Mouse (Mus musculus) testis, postnatal 10 days (tissue): ENCODE data around the gene Twist2.

ENCODE experiments used
- DNase-seq: peaks from one replicate; pipeline ENCODE4 v3.0.0; 2021; ENCODE audit warnings: low spot score

The Twist2 gene

DNA sequence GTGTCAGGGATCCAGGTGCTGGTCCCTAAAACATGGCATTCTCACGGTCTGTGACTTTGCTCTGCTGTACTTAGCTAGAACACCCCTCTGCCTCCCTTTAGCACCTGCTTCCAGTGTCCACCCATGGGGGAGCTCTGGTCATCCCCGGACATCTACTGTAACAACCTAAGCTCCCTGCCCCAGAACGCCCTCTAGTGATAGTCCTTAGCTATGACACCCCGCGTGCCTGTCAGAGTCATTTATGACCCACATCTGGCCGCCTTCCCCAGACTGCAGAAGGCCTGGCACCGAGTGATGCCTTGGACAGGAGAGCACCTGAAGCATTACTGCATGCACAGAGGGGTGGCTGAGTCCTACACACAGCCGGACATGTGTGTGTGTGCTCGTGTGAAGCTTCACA is 18.0 kb downstream of the Twist2 start:
- peak; percentile 59 for DNase-seq

DNA sequence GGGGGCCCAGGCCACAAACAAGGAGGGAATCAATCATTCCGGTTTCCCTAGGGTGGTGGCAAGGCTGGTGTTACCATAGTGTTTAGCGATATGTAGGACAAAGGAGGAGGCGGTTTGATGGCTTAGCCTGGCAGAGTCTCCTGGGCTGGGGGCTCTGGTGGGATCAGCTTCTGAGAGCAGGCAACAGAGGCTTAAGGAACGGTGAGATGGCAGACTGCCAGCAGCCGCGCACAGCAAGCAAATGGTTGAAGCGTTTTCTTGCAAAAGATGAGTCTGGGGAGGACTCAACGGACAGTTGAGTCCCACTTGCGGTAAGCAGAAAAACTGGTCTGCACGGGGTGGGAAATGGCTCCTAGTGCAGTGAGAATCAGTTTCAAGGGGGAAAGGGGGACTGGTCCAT is 19.3 kb downstream of the Twist2 start:
- no peak for DNase-seq

GRCm38 (mm10) chr1:91822316-91822824 is 21.1 kb downstream of the Twist2 start:
- DNase-seq = no peak

GRCm38 (mm10) chr1:91823530-91823929 is 22.3 kb downstream of the Twist2 start:
- DNase-seq = no peak

DNA sequence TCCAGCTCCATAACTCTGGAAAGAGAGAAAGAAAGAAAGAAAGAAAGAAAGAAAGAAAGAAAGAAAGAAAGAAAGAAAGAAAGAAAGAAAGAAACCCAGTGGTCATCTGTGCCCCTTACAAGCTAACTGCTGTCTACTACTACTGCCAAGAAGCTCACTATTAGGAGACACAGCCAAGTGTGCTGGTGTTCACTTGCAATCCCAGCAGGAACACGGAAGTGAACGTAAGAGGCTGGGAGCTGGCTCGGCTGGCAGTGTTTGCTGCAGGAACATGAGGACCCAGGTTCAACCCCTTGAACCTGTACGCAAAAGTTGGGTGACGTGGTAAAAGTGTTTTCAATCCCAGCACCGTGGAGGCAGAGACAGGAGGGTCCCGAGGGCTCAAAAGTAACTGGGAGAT is 22.7 kb downstream of the Twist2 start:
- no peak for DNase-seq

DNA sequence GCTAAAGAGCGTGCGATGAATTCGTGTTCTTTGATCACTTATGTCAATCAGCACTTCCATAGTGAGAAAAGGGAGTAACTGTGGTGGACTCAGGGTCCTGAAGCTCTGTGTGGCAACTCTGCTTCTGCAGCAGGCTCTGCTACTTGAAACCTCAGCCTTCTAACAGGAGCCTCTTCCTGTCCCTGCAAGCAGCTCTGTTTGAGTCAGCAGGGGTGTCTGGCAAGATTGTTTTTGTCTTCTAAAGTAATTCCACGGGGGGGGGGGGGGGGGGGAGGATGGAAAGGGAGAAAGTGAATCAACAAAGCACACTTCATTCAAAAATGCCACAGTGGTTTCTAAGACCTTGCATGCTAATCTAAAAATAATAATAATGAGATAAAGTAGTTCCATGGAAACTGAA is 24.0 kb downstream of the Twist2 start:
- DNase-seq = no peak

DNA sequence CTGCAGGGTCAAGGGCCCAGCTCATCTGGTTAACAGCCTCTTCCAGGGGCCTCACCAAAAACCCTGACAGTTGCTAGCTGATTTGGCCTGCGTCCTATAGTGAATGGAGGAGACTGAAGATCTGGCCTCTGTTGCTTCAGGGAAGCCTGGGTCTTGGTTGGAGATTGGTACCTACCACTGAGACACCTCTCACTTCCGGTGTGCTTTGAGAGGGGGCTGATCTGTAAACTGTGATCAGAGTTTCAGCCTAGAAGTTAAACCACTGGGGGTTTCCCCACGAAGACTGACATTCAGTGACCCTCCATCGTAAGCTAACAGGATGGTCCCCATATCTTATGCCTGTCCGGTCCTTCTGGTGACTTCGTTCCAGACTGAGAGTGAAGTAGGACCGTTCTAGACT is 30.7 kb downstream of the Twist2 start:
- no peak for DNase-seq

GRCm38 (mm10) chr1:91839557-91839956 is 38.3 kb downstream of the Twist2 start:
- DNase-seq = no peak

- no peak for DNase-seq
Observed at GRCm38 (mm10) chr1:91839979-91840378, 38.7 kb downstream of the Twist2 start.

GRCm38 (mm10) chr1:91844236-91844635 is 43.0 kb downstream of the Twist2 start:
- DNase-seq = no peak

DNA sequence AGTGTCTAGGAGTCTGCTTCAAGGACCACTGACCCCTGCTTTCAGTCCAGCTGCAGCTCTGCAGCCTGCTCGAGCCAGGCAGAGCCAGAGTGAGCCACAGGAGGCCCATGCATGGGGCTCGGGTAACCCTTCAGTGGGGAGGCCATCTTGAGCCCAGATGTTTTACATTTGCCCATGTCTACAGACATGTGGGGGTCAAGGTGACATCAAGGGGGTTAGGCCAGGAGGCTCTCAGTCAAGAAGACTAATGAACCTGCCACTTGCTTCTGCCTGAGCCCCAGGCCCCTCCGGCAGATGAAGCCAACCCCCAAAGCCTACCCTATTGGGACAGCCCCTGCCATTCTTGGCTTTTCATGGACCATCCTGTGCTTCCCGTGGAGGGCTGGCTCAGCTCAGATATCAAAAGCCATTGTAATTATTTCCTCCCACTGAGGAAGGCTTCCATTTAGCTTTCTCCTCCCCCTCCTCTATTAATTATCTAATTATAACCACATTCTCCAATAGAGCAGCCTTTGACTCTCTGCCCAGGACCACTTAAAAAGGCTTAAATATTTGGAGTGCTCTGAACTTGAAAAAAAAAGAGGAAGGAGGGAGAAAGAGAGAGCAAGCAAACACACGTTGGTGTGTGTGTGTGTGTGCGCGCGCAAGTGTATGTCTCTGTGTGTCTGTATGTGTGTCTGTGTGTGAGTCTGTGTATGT is 43.6 kb downstream of the Twist2 start:
- no peak for DNase-seq

- DNase-seq = no peak
Observed at GRCm38 (mm10) chr1:91845380-91845957, 44.2 kb downstream of the Twist2 start.

DNA sequence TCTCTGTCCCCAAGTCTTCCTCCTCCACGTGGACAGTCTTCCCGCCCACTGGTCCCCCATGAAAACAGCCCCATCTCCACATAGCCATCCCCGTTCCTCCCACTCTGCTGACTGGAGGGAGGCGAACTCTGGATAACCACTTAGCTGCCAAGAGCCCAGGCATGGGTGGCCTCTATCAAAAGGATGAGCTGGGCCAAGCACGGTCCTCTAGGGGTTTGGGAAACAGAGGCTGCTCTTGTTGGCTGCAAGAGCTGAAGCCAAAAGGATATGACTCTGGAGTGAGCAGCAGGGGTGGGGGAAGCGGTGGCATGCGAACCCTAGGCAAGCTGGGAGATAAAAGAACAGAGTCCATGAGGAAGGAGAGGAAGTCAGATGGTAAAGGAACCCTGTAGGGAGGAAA is 50.0 kb downstream of the Twist2 start:
- DNase-seq = no peak

DNA sequence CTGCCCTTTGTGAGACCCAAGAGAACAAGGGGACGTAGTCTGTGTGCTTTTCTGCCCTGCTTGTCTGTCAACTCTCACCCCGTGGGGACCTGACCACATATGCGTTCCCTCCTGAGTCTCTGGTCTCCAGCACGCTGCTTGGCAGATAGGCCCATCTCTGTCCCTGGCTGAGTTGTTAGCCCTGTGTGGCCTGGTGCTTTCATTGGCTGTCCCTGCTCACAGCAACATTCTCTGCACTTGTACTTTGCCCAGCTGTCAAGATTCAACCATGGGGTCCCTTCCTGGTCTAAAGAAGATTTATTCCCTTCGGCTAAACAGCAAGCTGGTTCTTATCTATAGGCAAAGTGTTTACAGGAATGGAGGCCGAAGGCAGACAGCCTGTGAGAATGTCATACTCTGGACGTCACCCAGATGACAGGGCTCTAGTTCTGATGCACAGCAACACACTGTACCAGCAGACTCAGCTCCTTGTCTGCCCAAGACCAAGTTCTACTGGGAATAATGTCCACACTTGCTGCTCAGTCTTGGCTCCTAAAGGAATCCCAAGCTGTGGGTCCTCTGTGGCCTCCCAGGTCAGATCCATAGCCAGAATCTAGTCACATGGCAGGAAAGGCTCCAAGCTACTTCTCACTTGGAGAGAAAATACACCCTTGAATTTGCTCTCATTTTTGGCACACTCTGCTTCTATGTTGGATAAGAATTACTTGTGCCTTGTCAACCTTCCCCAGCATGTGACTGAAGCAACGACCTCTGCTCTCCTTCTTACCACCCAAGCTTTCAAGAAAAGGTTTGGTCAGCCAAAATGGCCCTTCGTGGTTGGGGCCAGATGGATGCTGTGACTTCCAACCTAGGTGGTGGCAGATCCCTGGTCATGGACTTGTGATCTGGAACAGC is 55.8 kb downstream of the Twist2 start:
- no peak for DNase-seq

GRCm38 (mm10) chr1:91858101-91858790 is 57.0 kb downstream of the Twist2 start:
- DNase-seq = no peak

GRCm38 (mm10) chr1:91858901-91859300 is 57.6 kb downstream of the Twist2 start:
- no peak for DNase-seq

GRCm38 (mm10) chr1:91861511-91861910 is 60.2 kb downstream of the Twist2 start:
- DNase-seq = no peak

GRCm38 (mm10) chr1:91866001-91866400 is 64.7 kb downstream of the Twist2 start:
- no peak for DNase-seq

DNA sequence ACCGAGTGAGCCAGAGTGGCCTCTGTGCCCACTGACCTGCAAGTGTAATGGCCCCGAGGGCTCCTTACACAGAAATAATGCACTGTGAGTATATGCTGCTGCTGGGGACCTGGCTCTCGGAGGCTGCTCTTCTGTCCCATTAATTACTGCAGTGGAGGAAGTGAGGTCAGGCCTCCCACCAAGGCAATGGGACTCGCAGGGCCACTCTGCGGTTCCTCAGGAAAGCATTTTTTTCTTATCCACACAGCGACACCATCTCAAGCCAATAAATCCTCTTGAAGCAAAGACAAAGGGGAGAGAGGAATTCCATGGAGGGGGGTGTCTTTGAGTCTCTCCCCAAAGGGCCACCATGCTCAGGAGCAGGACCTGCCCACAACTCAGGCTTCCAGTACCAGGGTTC is 69.8 kb downstream of the Twist2 start:
- no peak for DNase-seq

DNA sequence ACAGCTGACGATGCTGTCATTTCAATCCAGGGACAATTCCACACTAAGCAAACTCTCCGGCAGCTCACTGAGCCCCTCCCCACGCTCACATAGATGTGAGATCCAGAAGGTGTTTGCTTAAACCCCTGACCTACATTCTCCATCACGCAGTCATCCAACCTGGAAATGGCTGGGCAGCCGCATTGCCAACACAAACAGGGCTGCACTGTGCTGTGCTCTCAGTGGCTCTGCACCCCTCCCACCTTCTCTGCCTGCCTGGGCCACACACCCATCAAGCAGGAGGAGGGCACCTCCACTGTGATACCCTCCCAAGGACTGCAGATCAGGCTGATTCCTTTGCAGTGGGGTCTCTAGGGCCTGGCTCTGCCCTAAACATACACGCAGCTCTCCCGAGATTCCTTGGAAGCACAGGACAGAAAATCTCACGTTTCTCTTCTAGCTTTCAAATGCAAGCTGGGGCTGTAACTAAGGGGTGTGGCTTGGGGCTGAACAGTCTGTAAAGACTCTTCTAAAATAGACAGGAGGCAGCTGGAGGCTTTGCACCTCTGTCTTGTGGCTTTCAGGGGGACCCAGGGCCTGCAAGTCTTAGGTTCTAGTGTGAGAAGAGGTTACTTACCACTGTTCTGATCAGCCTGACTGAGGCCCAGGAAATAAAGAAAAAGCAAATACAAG is 71.3 kb downstream of the Twist2 start:
- no peak for DNase-seq

DNA sequence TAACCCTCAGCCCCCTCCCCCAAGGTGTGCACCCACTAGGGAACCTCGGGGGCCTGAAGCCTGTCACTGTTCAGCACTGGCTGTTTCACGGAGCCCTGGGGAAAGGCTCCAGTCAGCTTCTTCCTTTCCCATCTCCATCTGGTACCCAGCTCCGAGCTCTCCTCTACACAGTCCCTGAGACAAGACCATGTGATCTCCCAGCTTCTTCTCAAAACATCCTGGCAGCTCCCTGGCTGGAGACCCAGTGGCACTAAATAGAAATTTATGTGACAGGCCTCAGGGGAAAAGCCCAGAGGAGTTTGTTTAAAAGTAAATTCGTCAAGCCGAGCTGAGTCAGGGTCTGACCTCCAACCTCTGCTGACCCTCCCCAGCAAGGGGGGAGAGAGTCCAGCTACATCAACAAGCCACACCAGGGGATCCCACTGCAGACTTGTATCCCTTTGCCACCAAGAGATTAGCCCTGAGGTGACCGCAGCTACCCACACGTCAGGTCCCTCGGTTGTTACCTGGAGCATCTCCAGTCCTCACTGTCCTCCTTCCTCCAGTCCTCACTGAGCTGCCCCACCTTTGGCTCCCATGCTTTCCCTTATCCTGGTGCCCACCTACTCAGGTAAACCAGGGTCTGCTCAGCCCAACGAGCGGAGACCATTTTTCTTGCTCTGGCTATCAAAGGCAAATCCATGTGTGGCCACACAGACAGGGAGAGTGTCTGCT is 72.5 kb downstream of the Twist2 start:
- DNase-seq = no peak
